Mouse (Mus musculus) heart, embryonic 10.5 days (tissue): ENCODE results near the gene Zfp1. TPM values are rescaled to one million over a fixed set of nuclear protein-coding genes. Genes with fewer than 3 reads are reported as not detected.
"Not testable (repeated sequence)": the region's sequence is repeated elsewhere in the genome, so short reads cannot be mapped to it uniquely, and the experiment has no call there.

Source experiments
- DNase-seq: peaks from one replicate; pipeline ENCODE4 v3.0.0-alpha.2; 2017; ENCODE audit warnings: low spot score
- H3K27ac ChIP-seq: fragments of 300-500 bp; sonication (generic); 2 replicates; pipeline ENCODE4 v1.5.1; 2016; ENCODE audit warnings: mild to moderate bottlenecking
- H3K27me3 ChIP-seq: fragments of 300-500 bp; sonication (generic); 2 replicates; pipeline ENCODE4 v1.6.1; 2016; ENCODE audit warnings: mild to moderate bottlenecking; ENCODE audit not compliant: poor library complexity, insufficient read depth, severe bottlenecking
- H3K36me3 ChIP-seq: fragments of 300-500 bp; sonication (generic); 2 replicates; pipeline ENCODE4 v1.6.1; 2016; ENCODE audit warnings: mild to moderate bottlenecking, moderate library complexity
- H3K4me1 ChIP-seq: fragments of 300-500 bp; sonication (generic); 2 replicates; pipeline ENCODE4 v1.6.1; 2016; ENCODE audit warnings: mild to moderate bottlenecking
- H3K4me3 ChIP-seq: fragments of 300-500 bp; sonication (generic); 2 replicates; pipeline ENCODE4 v1.5.1; 2016; ENCODE audit warnings: mild to moderate bottlenecking, moderate library complexity
- H3K9me3 ChIP-seq: fragments of 300-500 bp; sonication (generic); 2 replicates; pipeline ENCODE4 v1.6.1; 2016; ENCODE audit warnings: mild to moderate bottlenecking, moderate library complexity
- WGBS: fragments of 180-500 bp; shearing (Covaris S2); methylation state at CpG from one replicate; pipeline ENCODE4 v1.1.7; 2016; 5-methylcytosine and 5-hydroxymethylcytosine counted together
- polyA plus RNA-seq: library from polyadenylated mRNA; unstranded; fragments of >200 nt; fragmentation: Nextera tagmentation; extraction: Ambion mirVana; gene quantifications from 2 replicates; pipeline ENCODE4 v1.2.1, GENCODE M21; 2016

Gene Zfp1
- polyA plus RNA-seq, 1 experiment from 2014 or later: 17.6 TPM

DNA sequence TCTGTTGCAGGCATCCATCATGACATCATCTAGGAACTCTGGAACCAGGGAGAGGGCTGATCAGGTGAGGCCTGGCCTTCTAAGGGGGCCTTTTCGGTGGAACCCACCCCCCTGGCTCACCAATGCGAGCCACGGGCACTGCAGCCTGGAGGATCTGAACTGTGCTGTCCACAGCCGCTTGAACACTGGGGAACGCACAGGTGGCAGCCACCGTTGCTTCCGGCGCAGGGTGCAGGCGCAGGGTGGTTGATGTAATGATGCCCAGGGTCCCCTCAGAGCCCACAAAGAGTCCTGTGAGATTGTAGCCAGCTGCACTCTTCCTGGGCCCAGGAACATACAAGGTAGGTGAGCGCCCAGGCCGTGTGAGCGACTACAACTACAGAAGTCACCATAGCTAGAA, 14.8 kb upstream of the Zfp1 start:
- Histone ChIP-seq H3K4me3 (no peak overlapping the region), H3K36me3 (peaks cover 9% of the 10 kb centered on the region), H3K27ac (no peak overlapping the region), H3K27me3 (no peaks in the 10 kb centered on the region), H3K4me1 (peaks cover 19% of the 10 kb centered on the region), H3K9me3 (no peaks in the 10 kb centered on the region)
- 93% methylated on average over 12 of the region's 12 CpGs for WGBS
- DNase-seq: no peak

DNA sequence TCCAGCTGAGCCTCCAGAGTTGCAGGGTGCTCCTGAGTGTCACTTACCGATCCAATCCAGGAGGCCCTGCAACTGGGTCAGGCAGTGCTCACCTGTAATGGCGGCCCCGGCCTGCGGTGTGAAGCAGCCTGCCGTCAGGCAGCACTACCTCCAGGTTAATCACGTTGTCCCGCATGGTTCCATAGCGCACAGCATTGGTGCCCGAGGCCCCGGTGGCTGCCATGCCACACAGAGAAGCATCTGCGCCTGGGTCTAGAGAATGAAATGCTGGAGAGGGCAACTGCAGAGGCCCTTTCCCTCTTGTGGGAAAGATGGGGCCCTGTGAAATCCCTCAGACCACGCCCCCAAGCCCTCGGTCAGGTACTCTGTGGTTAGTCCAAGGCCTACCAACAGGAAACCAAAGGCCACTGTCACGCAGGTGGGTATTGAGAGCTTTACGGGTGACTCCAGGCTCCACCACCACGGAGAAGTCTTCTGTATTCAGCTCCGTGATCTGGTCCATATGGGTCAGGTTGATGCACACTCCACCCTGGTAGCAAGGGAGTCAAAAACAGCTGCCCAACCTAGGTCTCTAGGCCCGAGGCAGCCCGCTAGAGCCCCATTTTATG, 14.2 kb upstream of the Zfp1 start:
- Histone ChIP-seq H3K36me3 (peaks cover 8% of the 10 kb centered on the region), H3K4me1 (peaks cover 17% of the 10 kb centered on the region), H3K4me3 (no peak overlapping the region), H3K27ac (no peak overlapping the region), H3K9me3 (no peaks in the 10 kb centered on the region), H3K27me3 (no peaks in the 10 kb centered on the region)
- WGBS: 86% methylated on average over 19 of the region's 19 CpGs
- no peak for DNase-seq

GRCm38 (mm10) chr8:111630105-111630521, 13.1 kb upstream of the Zfp1 start, which contains the start of gene Ldhd:
Gene Ldhd (minus strand): TSS chr8:111630374.
- 28% methylated on average over 13 of the region's 13 CpGs for WGBS
- Histone ChIP-seq H3K27ac (peak within 1 kb of the TSS; percentile 47), H3K27me3 (no peaks in the 10 kb centered on the region), H3K4me3 (peak within 1 kb of the TSS; percentile 51), H3K36me3 (peaks cover 6% of the 10 kb centered on the region; the same call in 1 of the 2 replicates), H3K9me3 (no peaks in the 10 kb centered on the region), H3K4me1 (peaks cover 6% of the 10 kb centered on the region)
- no peak for DNase-seq

DNA sequence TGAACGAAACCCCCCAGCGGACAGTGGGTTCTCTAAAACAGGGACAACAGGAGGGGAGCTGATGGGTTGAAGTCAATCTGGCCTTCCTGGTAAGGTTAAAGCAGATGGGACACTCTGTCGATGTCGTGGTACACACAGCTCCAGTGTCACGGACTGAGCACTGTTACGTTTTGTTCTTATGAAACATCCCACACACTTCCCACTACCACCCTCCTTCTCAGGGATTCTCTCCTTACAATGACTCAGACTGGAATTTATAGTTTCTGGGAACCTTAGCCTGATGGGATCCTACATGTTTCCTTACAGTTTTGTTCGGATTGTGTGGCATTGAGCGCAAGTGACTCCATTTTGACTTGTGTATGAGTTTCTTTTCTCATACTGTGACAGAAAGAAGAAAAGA, 11.6 kb upstream of the Zfp1 start:
- Histone ChIP-seq H3K9me3 (no peaks in the 10 kb centered on the region), H3K4me3 (no peak overlapping the region), H3K4me1 (peaks cover 6% of the 10 kb centered on the region), H3K27me3 (no peaks in the 10 kb centered on the region), H3K27ac (no peak overlapping the region), H3K36me3 (peaks cover 6% of the 10 kb centered on the region; the same call in 1 of the 2 replicates)
- no peak for DNase-seq
- 87% methylated on average over 8 of the region's 8 CpGs for WGBS

DNA sequence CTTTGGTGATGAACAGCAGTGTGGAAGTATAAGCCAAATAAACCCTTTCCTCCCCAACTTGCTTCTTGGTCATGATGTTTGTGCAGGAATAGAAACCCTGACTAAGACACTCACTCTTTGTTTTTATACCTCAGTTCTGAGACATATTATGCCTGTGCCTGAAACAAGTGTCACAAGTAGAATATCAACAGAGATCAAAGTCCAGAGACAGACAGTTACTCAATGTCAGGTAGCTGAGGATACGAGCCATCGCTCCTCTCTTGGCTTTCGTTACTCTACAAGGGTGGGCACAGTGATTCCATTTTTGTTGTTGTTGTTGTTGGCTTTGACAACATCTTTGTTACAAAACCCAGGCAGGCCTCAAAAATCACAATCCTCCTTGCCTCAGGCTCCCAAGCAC, 10.2 kb upstream of the Zfp1 start:
- WGBS: 92% methylated on average over 3 of the region's 3 CpGs
- H3K9me3 ChIP-seq: no peaks in the 10 kb centered on the region
- no peak overlapping the region for H3K27ac ChIP-seq
- peaks cover 6% of the 10 kb centered on the region for H3K4me1 ChIP-seq
- H3K36me3 ChIP-seq: peaks cover 3% of the 10 kb centered on the region; the same call in 1 of the 2 replicates
- no peak for DNase-seq
- H3K27me3 ChIP-seq: no peaks in the 10 kb centered on the region
- no peak overlapping the region for H3K4me3 ChIP-seq

- no peak overlapping the region for H3K4me3 ChIP-seq
- H3K36me3 ChIP-seq: no peaks in the 10 kb centered on the region
- no peak overlapping the region for H3K27ac ChIP-seq
- peaks cover 7% of the 10 kb centered on the region; the same call in 1 of the 2 replicates for H3K4me1 ChIP-seq
- H3K9me3 ChIP-seq: no peaks in the 10 kb centered on the region
- H3K27me3 ChIP-seq: no peaks in the 10 kb centered on the region
- no peak for DNase-seq
Observed at GRCm38 (mm10) chr8:111638086-111638485, 5.1 kb upstream of the Zfp1 start.

GRCm38 (mm10) chr8:111641064-111641463, 2.1 kb upstream of the Zfp1 start:
- H3K27me3 ChIP-seq: no peaks in the 10 kb centered on the region
- no peaks in the 10 kb centered on the region for H3K9me3 ChIP-seq
- WGBS: 95% methylated on average over 2 of the region's 2 CpGs
- no peak overlapping the region for H3K4me3 ChIP-seq
- no peaks in the 10 kb centered on the region for H3K36me3 ChIP-seq
- no peak for DNase-seq
- H3K27ac ChIP-seq: no peak overlapping the region
- H3K4me1 ChIP-seq: peaks cover 7% of the 10 kb centered on the region; the same call in 1 of the 2 replicates

GRCm38 (mm10) chr8:111642496-111642895, 705 bp upstream of the Zfp1 start:
- H3K9me3 ChIP-seq: no peaks in the 10 kb centered on the region
- DNase-seq: no peak
- peak overlapping the region; percentile 90 for H3K4me3 ChIP-seq
- H3K36me3 ChIP-seq: no peaks in the 10 kb centered on the region
- H3K4me1 ChIP-seq: peaks cover 7% of the 10 kb centered on the region; the same call in 1 of the 2 replicates
- H3K27me3 ChIP-seq: no peaks in the 10 kb centered on the region
- 32% methylated on average over 5 of the region's 5 CpGs for WGBS
- H3K27ac ChIP-seq: peak overlapping the region; percentile 100

DNA sequence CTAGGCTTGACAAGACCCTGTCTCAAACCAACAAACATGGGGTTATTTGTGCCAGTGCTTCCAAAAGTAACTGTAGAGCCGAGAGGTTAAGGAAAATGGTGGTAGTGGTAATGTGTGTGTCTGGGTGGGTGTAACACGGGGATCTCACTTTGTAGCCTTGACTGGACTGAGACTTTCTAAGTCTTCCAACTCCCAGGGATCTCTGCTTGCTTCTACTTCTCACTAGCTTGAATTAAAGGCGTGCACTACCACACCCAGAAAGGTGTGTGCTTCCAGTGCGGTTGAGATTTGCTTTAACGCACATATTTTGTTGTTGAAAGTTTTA, 300 bp upstream of the Zfp1 start:
- WGBS: 11% methylated on average over 5 of the region's 5 CpGs
- Histone ChIP-seq H3K27me3 (no peaks in the 10 kb centered on the region), H3K4me1 (peaks cover 7% of the 10 kb centered on the region; the same call in 1 of the 2 replicates), H3K27ac (peak overlapping the region; percentile 100), H3K9me3 (no peaks in the 10 kb centered on the region), H3K36me3 (no peaks in the 10 kb centered on the region), H3K4me3 (peak overlapping the region; percentile 90)
- no peak for DNase-seq

DNA sequence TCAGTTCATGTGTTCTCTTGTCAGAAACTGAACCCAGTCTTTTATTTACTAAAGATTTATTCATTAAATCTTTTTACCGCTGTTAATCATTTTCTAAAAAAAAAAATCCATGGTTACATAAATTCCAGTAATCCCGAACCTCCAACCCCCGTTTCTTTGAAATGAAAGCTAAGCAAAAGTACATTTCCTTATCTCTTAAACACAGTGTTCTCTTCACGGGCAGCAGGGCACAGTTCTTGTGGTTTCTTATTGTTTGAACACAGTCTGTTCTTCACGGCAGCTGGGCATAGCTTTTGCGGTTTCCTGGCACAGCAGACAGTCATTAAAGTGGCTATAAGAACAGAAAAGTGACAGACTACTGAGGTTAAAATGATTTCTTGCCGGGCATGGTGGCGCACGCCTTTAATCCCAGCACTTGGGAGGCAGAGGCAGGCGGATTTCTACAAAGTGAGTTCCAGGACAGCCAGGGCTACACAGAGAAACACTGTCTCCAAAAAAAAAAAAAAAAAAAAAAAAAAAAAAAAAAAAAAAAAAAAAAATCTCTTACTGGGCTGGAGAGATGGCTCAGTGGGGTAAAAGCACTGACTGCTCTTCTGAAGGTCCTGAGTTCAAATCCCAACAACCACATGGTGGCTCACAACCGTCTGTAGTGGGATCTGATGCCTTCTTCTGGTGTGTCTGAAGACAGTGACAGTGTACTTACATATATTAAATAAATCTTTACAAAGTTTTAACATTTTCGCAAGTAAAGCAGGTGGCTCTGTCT, 1.3 kb downstream of the Zfp1 start:
- not testable (repeated sequence) for H3K36me3 ChIP-seq, DNase-seq, H3K27me3 ChIP-seq, H3K9me3 ChIP-seq
- 68% methylated on average over 12 of the region's 12 CpGs for WGBS
- peak overlapping the region; percentile 100; the same call in 1 of the 2 replicates for H3K27ac ChIP-seq
- H3K4me1 ChIP-seq: peaks cover 19% of the 10 kb centered on the region
- peak overlapping the region; percentile 90 for H3K4me3 ChIP-seq

- Histone ChIP-seq H3K4me1 (peaks cover 19% of the 10 kb centered on the region), H3K27ac (no peak overlapping the region), H3K9me3 (no peaks in the 10 kb centered on the region), H3K36me3 (no peaks in the 10 kb centered on the region), H3K27me3 (no peaks in the 10 kb centered on the region), H3K4me3 (no peak overlapping the region)
- DNase-seq: no peak
- WGBS: 88% methylated on average over 8 of the region's 8 CpGs
Observed at GRCm38 (mm10) chr8:111645715-111646114, 2.5 kb downstream of the Zfp1 start.

DNA sequence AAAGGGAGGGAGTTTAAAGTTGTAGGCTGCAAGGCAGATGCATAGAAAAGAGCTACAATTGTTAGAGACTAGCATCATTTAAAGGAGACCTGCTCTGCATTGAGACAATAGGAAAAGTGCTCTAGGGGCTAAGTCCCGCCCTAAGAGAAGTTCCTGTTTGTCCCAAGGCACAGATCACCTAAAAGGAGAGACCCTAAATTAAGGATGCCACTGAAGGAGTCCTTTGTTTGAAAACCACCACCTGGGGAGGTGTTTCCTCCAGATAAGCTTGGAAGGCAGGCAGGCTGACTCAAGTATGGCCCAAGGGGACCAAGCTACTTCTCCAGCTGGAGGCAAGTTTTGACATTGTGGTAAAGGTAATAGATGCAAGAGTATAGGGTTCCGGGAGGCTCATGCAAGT, 5.6 kb downstream of the Zfp1 start:
- no peaks in the 10 kb centered on the region for H3K36me3 ChIP-seq
- peaks cover 11% of the 10 kb centered on the region for H3K4me1 ChIP-seq
- H3K9me3 ChIP-seq: no peaks in the 10 kb centered on the region
- no peak for DNase-seq
- 65% methylated on average over 2 of the region's 2 CpGs for WGBS
- no peak overlapping the region for H3K4me3 ChIP-seq
- H3K27ac ChIP-seq: no peak overlapping the region
- H3K27me3 ChIP-seq: no peaks in the 10 kb centered on the region

- WGBS: 95% methylated on average over 3 of the region's 3 CpGs
- H3K27me3 ChIP-seq: no peaks in the 10 kb centered on the region
- H3K9me3 ChIP-seq: no peaks in the 10 kb centered on the region
Observed at GRCm38 (mm10) chr8:111650651-111651050, 7.5 kb downstream of the Zfp1 start.

More at GRCm38 (mm10) chr8:111650651-111651050, 7.5 kb downstream of the Zfp1 start:
- Histone ChIP-seq H3K4me3 (no peak overlapping the region), H3K36me3 (no peaks in the 10 kb centered on the region), H3K4me1 (peaks cover 11% of the 10 kb centered on the region), H3K27ac (no peak overlapping the region)
- DNase-seq: no peak
